Mouse (Mus musculus) neural tube, embryonic 14.5 days (tissue): ENCODE results near the gene Gm29554. TPM values are rescaled to one million over a fixed set of nuclear protein-coding genes. Genes with fewer than 3 reads are reported as not detected.
"Not testable (repeated sequence)": the region's sequence is repeated elsewhere in the genome, so short reads cannot be mapped to it uniquely, and the experiment has no call there.

ENCODE experiments used
- ATAC-seq: fragments of 200-750 bp; cut with Nextera tagmentation; 2 replicates; pipeline ENCODE4 v1.8.0; 2017; ENCODE audit warnings: low read depth, mild to moderate bottlenecking, moderate TSS enrichment, moderate library complexity
- H3K27ac ChIP-seq: fragments of 300-500 bp; sonication (generic); 2 replicates; pipeline ENCODE4 v1.5.1; 2014; ENCODE audit warnings: low read depth, mild to moderate bottlenecking, control low read depth, low read length, moderate library complexity, mixed read lengths
- H3K27me3 ChIP-seq: fragments of 300-500 bp; sonication (generic); 2 replicates; pipeline ENCODE4 v1.6.1; 2014; ENCODE audit warnings: low read length; ENCODE audit not compliant: control insufficient read depth, insufficient read depth
- H3K36me3 ChIP-seq: fragments of 300-500 bp; sonication (generic); 2 replicates; pipeline ENCODE4 v1.6.1; 2014; ENCODE audit warnings: low read length, mixed read lengths; ENCODE audit not compliant: control insufficient read depth, insufficient read depth
- H3K4me1 ChIP-seq: fragments of 300-500 bp; sonication (generic); 2 replicates; pipeline ENCODE4 v1.6.1; 2014; ENCODE audit warnings: low read length; ENCODE audit not compliant: control insufficient read depth, insufficient read depth
- H3K4me2 ChIP-seq: fragments of 300-500 bp; sonication (generic); 2 replicates; pipeline ENCODE4 v1.6.1; 2014; ENCODE audit warnings: mild to moderate bottlenecking, low read depth, low read length, control low read depth
- H3K4me3 ChIP-seq: fragments of 300-500 bp; sonication (generic); 2 replicates; pipeline ENCODE4 v1.5.1; 2014; ENCODE audit warnings: low read depth, low read length, control low read depth, mixed read lengths
- H3K9ac ChIP-seq: fragments of 300-500 bp; sonication (generic); replicated peaks from 2 replicates; pipeline ENCODE4 v1.6.1; 2014; ENCODE audit warnings: low read depth, mild to moderate bottlenecking, control low read depth, low read length, mixed read lengths
- H3K9me3 ChIP-seq: fragments of 300-500 bp; sonication (generic); 2 replicates; pipeline ENCODE4 v1.6.1; 2016; ENCODE audit warnings: low read length; ENCODE audit not compliant: control insufficient read depth
- WGBS: fragments of 180-500 bp; shearing (Covaris S2); extraction: QIAGEN DNeasy Blood & Tissue Kit; methylation state at CpG from one replicate; pipeline ENCODE4 v1.1.7; 2014; 5-methylcytosine and 5-hydroxymethylcytosine counted together
- polyA plus RNA-seq: library from polyadenylated mRNA; unstranded; fragments of >200 nt; fragmentation: Nextera tagmentation; extraction: Ambion mirVana; gene quantifications from 2 replicates; pipeline ENCODE4 v1.2.1, GENCODE M21; 2014

Gm29554 gene
- not detected in 2 replicates for polyA plus RNA-seq

GRCm38 (mm10) chrY:12273632-12274031 is at the start of gene Gm29554:
Gene Gm29554, plus strand, starts transcription at chrY:12273932.
- H3K36me3 ChIP-seq, H3K4me3 ChIP-seq, H3K4me2 ChIP-seq, H3K27me3 ChIP-seq, H3K9me3 ChIP-seq, H3K9ac ChIP-seq, H3K4me1 ChIP-seq, H3K27ac ChIP-seq, ATAC-seq: not testable (repeated sequence)
- WGBS = no CpG with 5 or more reads among the region's 6 CpGs

Other genes starting within 250 kb of the Gm29554 start
- not detected in 2 replicates for gene Gm20812, start 108.0 kb downstream of the Gm29554 start, polyA plus RNA-seq